Mouse (Mus musculus) kidney, adult 10 weeks (tissue): Measurements from ENCODE around the gene Cd4. TPM values are rescaled to one million over a fixed set of nuclear protein-coding genes. Genes with fewer than 3 reads are reported as not detected.

Source experiments
- polyA plus RNA-seq: library from polyadenylated mRNA; stranded (reverse); fragments of 350-450 nt; fragmentation: Illumina TruSeq; extraction: RNeasy Lipid Tissue Mini Kit (QIAGEN cat#74804); gene quantifications from one replicate; pipeline ENCODE4 v1.2.3, GENCODE M21; 2014; ENCODE audit warnings: low read depth, low replicate concordance

Gene Cd4
- 0.36 TPM for polyA plus RNA-seq

GRCm38 (mm10) chr6:124887986-124888385, at the start of gene Cd4:
TSS of gene Cd4 (minus strand) at chr6:124888221.

DNA sequence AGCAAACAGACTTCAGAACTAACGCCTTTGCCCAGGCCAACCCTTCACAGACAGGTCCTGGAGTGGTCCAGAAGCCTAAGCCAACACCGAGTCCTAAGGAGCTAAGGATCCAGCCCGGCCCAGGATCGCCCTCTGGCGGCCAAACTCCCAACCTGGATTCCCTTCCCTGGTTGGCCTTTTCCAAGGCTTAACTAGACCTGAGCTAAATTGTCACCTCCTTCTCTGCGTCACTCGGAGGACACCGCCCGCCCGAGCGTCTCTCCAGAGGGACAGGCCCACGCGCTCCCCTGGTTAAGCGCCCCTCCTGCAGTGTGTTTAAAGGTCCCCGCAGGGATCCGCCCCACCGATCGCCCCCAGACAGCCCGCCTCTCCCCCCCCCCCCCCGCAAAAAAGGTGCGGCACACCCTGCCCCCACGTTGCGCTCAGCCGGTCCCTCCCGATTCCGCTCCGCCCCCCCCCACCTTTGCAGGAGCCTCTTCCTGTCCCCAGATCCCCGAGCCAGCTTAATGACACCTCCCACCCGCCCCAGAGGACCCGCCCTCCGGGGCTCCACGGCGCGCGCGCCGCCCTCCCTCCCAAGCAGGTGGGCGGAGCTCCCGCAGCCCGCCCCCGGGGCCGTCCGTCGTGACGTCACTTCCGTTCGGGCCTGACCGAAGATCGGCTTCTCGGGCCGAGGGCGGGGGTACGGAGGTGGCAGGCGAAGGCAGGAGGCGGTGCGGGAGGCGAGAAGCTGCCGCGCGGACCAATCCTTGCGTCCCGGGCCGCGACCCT, 42.9 kb upstream of the Cd4 start, which contains the start of gene Mlf2:
Mlf2 (plus strand) TSS at position 633 of the 771 bp plus-strand sequence.

DNA sequence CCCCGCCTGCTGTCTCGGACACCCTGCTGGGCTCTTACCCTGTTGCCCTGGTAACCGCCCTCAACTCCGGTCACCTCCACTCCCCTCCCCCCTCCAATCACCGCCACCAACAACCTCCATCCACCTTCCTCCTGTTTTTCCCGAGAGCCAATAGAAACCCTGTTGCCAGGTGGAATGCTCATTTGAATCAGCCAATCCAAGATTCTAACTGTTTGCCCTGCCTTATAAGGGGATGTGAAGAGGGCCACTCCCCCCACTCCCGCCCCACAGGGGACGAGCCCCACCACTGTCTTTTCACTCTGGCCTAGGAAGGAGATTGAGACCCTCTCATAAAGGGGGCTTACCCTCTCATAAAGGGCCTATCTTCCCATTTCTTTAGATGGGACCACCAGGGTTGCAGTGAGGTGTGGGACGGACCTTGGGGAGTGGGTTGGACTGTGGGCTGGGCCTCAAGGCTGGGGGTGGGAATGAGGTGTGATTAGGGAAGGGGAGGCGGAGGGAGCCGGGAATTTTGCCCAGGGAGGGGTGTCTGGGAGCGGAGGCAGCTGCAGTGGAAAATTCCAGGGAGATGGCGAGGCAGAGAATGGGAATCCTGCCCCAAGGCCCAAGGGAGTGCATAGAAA, 31.8 kb upstream of the Cd4 start, which contains the start of gene Ptms:
Ptms (minus strand) TSS at position 409 of the 623 bp plus-strand sequence.

GRCm38 (mm10) chr6:124911533-124912218, 23.7 kb upstream of the Cd4 start, which contains the start of gene Lag3:
TSS of gene Lag3 (minus strand) at chr6:124911705.

DNA sequence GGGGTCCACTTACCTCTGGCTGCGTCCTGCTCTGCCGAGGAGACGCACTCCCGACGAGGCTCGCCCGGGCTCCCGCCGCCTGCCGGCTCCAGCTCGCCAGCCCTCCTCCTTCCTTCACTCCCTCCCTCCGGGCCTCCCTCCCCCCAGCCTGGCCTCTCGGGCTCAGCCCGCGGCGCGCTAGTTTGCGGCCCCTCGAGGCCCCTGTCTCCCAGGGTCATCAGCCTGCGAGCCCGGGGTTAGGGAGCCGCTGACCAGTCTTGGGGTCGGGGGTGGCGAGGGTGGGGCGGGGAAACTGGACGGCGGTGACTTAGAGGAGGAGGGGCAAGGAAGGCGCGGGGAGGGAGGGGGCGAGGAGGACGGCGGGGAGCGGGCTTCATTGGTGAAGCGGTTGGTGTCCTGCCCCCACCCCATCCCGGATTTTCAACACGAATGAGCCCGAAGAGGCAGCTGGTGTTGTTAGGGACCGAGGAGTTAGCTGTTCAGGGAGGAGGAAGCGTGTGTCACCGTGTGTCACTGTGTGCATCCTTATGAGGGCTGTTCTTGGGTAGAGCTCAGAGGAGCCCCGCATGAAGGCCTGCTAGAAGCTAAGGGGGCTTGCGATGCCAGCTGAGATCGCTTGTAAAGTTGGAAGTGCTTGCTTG, 24.2 kb downstream of the Cd4 start, which contains the start of gene Gpr162:
Gpr162 (minus strand) TSS at position 326 of the 641 bp plus-strand sequence.

GRCm38 (mm10) chr6:124856916-124857839, 30.8 kb downstream of the Cd4 start, which contains the start of gene P3h3:
TSS of gene P3h3 (minus strand) at chr6:124857752.

DNA sequence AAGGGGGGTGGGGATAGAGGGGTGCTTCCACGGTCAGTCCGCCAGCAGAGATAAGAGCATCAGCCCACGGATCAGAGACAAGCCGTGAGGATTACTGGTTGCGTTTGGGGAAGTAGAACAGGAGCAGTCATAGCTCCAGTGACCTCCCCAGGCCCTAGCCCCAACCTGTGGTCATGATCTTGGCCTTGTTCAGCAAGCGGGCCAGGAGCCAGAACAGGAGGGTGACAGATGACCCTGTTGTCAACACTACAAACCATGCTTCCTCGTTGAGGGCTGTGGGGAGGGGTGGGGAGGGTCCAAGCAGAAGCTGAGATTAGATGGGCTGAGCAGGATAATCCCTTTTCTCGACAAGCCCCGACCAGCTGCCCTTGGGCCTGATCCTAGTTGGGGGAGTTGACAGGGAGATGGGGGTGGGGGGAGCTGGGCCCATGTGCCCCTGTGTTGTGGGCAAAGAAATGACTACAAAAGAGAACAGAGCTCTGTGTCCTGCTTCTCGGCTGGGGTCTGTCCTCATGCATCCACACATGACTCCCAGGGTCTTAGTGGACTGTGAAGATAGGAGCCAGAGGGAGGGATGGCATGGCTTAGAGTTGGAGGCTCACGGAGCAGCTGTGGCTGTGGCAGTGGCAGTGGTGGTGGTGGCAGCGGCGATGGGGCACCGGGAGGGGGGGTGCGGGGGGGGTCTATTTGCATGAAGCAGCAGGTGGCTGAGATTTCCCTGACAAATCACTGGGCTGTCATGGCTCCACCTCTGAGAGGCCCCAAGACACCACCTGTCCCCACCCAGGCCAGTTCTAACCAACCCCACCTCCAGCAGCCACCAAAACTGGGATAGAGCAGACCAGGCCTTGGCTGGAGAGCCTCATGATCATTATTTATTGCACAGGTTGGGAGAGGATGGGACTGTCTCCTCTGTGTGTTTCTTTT, 47.5 kb downstream of the Cd4 start, which contains the start of gene Gnb3:
Gnb3 (minus strand) TSS at position 35 of the 927 bp plus-strand sequence.

DNA sequence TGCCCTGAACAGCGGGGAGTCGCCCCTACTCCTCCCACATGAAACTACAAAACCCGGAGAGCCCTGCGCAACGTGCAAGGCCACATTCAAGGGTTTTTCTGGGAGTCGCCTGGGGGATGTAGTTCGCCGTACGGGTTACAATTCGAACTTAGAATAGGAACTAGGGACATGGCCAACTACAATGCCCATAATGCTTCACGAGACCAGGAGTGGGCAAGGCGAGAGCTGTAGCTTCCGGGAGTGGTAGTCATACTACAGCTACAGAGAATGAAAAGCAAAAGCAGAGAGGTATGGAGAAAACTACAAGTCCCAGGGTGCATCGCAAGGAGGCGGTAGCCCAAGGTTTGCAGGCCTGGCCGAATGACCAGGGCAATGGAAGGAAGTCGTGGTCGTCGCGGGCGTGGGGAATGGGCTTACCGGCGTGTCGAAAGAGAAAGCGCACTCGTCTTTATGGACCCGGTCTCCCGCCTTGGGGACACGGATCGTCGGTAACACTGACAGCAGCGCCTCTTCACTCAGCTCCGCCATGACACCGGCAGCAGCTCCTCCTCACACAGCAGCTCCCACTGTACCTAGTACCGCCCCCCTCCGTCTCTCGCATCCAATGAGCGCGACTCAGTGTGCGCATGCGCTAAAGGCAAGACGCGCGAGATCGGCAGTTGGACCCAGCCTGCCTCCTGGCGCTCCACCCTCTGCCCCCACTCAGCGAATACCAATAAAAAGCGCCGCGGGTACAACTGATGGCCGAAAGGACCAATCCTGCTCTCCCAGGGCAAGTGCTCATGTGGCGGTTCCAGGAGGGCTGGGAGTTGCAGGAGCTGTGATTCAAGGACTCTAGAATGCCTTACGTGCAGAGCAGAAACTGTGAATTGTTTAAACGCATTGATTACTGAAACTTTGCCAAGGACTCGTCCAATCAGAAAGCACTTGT, 58.9 kb downstream of the Cd4 start, which contains the start of the genes Usp5 and Cdca3:
Usp5 (minus strand) TSS at position 617 of the 931 bp plus-strand sequence.
Cdca3 (plus strand) TSS at position 680 of the 931 bp plus-strand sequence.

Other genes with a start within 250 kb of the Cd4 start
- gene Lpcat3, start 225.2 kb downstream of the Cd4 start, polyA plus RNA-seq: 51.6 TPM
- gene Emg1, start 176.0 kb downstream of the Cd4 start, polyA plus RNA-seq: 19.5 TPM
- gene Phb2, start 175.9 kb downstream of the Cd4 start, polyA plus RNA-seq: 27.3 TPM
- gene Ptpn6, start 149.5 kb downstream of the Cd4 start, polyA plus RNA-seq: 1.1 TPM
- 2.9 TPM for gene Grcc10, start 146.8 kb downstream of the Cd4 start, polyA plus RNA-seq
- gene Gm45234, start 132.2 kb downstream of the Cd4 start, polyA plus RNA-seq: not detected
- gene Atn1, start 131.7 kb downstream of the Cd4 start, polyA plus RNA-seq: 1.1 TPM
- not detected for gene Eno2, start 118.5 kb downstream of the Cd4 start, polyA plus RNA-seq
- gene Lrrc23, start 108.5 kb downstream of the Cd4 start, polyA plus RNA-seq: not detected
- 0.36 TPM for gene Spsb2, start 79.6 kb downstream of the Cd4 start, polyA plus RNA-seq
- 40.9 TPM for gene Tpi1, start 73.9 kb downstream of the Cd4 start, polyA plus RNA-seq
- gene Usp5, start 58.7 kb downstream of the Cd4 start, polyA plus RNA-seq: 17.3 TPM
- gene Cdca3, start 58.7 kb downstream of the Cd4 start, polyA plus RNA-seq: 0.69 TPM
- gene Gnb3, start 47.9 kb downstream of the Cd4 start, polyA plus RNA-seq: not detected
- not detected for gene P3h3, start 30.5 kb downstream of the Cd4 start, polyA plus RNA-seq
- gene Gpr162, start 24.2 kb downstream of the Cd4 start, polyA plus RNA-seq: not detected
- gene Lag3, start 23.5 kb upstream of the Cd4 start, polyA plus RNA-seq: not detected
- 287 TPM for gene Ptms, start 31.9 kb upstream of the Cd4 start, polyA plus RNA-seq
- gene Mlf2, start 43.2 kb upstream of the Cd4 start, polyA plus RNA-seq: 11.8 TPM
- 21.7 TPM for gene Cops7a, start 77.3 kb upstream of the Cd4 start, polyA plus RNA-seq
- not detected for gene Pianp, start 108.5 kb upstream of the Cd4 start, polyA plus RNA-seq
- gene Zfp384, start 120.9 kb upstream of the Cd4 start, polyA plus RNA-seq: 12.1 TPM
- gene Ing4, start 151.5 kb upstream of the Cd4 start, polyA plus RNA-seq: 8.7 TPM
- 0.53 TPM for gene Acrbp, start 161.5 kb upstream of the Cd4 start, polyA plus RNA-seq
- not detected for gene Lpar5, start 179.7 kb upstream of the Cd4 start, polyA plus RNA-seq
- 59.2 TPM for gene Chd4, start 207.8 kb upstream of the Cd4 start, polyA plus RNA-seq
- 1.3 TPM for gene Nop2, start 243.7 kb upstream of the Cd4 start, polyA plus RNA-seq